Mouse (Mus musculus) heart, postnatal 0 days (tissue): ENCODE results near the gene Dcun1d3. TPM values are rescaled to one million over a fixed set of nuclear protein-coding genes. Genes with fewer than 3 reads are reported as not detected.

Experiments used
- ATAC-seq: fragments of 200-750 bp; cut with Nextera tagmentation; 2 replicates; pipeline ENCODE4 v1.8.0; 2017; ENCODE audit warnings: low read depth, moderate number of reproducible peaks, moderate library complexity; ENCODE audit not compliant: insufficient read depth
- DNase-seq: peaks from one replicate; pipeline ENCODE4 v3.0.0-alpha.2; 2016; ENCODE audit warnings: low spot score
- H3K27ac ChIP-seq: fragments of 300-500 bp; sonication (generic); 2 replicates; pipeline ENCODE4 v1.5.1; 2014; ENCODE audit warnings: low read depth, mild to moderate bottlenecking
- H3K27me3 ChIP-seq: fragments of 300-500 bp; sonication (generic); 2 replicates; pipeline ENCODE4 v1.6.1; 2014; ENCODE audit warnings: low read length, mixed read lengths; ENCODE audit not compliant: control insufficient read depth, insufficient read depth
- H3K36me3 ChIP-seq: fragments of 300-500 bp; sonication (generic); replicated peaks from 2 replicates; pipeline ENCODE4 v1.6.1; 2014; ENCODE audit warnings: low read length, mixed read lengths; ENCODE audit not compliant: control insufficient read depth, insufficient read depth
- H3K4me1 ChIP-seq: fragments of 300-500 bp; sonication (generic); 2 replicates; pipeline ENCODE4 v1.6.1; 2014; ENCODE audit warnings: antibody characterized with exemption; ENCODE audit not compliant: control insufficient read depth, insufficient read depth
- H3K4me2 ChIP-seq: fragments of 300-500 bp; sonication (generic); 2 replicates; pipeline ENCODE4 v1.6.1; 2014; ENCODE audit warnings: low read depth, mild to moderate bottlenecking, low read length, moderate library complexity
- H3K4me3 ChIP-seq: fragments of 300-500 bp; sonication (generic); 2 replicates; pipeline ENCODE4 v1.5.1; 2014; ENCODE audit warnings: low read depth, low read length
- H3K9ac ChIP-seq: fragments of 300-500 bp; sonication (generic); replicated peaks from 2 replicates; pipeline ENCODE4 v1.6.1; 2014; ENCODE audit warnings: low read depth, low read length, mixed read lengths
- H3K9me3 ChIP-seq: fragments of 300-500 bp; sonication (generic); replicated peaks from 2 replicates; pipeline ENCODE4 v1.6.1; 2016; ENCODE audit warnings: low read length; ENCODE audit not compliant: control insufficient read depth
- CTCF ChIP-seq: IDR thresholded peaks from 2 replicates; pipeline ENCODE4 v1.5.1; 2016; ENCODE audit warnings: antibody characterized with exemption, control low read depth, low read depth
- EP300 ChIP-seq: IDR thresholded peaks from 2 replicates; pipeline ENCODE4 v1.6.1; 2016; ENCODE audit warnings: antibody characterized with exemption, low read depth
- WGBS: fragments of 180-500 bp; shearing (Covaris S2); extraction: QIAGEN DNeasy Blood & Tissue Kit; methylation state at CpG from one replicate; pipeline ENCODE4 v1.1.7; 2014; 5-methylcytosine and 5-hydroxymethylcytosine counted together
- polyA plus RNA-seq: library from polyadenylated mRNA; unstranded; fragments of >200 nt; fragmentation: Nextera tagmentation; extraction: Ambion mirVana; gene quantifications from 2 replicates; pipeline ENCODE4 v1.2.1, GENCODE M21; 2015
- total RNA-seq: library from RNA; depleted of rRNA; stranded (reverse); fragments of >200 nt; gene quantifications from 2 replicates; pipeline ENCODE4 v1.2.3, GENCODE M21; 2014; ENCODE audit warnings: low replicate concordance; rRNA removed

Gene Dcun1d3
- total and polyA plus RNA-seq, 2 experiments from 2014 or later, result 5.5 to 8.2 TPM

- no peaks in the 10 kb centered on the region for H3K4me1 ChIP-seq
- no peaks in the 10 kb centered on the region for H3K27me3 ChIP-seq
- ATAC-seq (no peak), DNase-seq (no peak)
- H3K4me3 ChIP-seq, result no peak overlapping the region
- no peak overlapping the region for H3K4me2 ChIP-seq
- no peaks in the 10 kb centered on the region for H3K9me3 ChIP-seq
- no peak overlapping the region for H3K9ac ChIP-seq
- TF ChIP-seq EP300, result no peak
- no peak for TF ChIP-seq CTCF
- peaks cover 17% of the 10 kb centered on the region; the same call in 1 of the 2 replicates for H3K36me3 ChIP-seq
- H3K27ac ChIP-seq, result no peak overlapping the region
- WGBS, result 91% methylated on average over 5 of the region's 5 CpGs
These were observed 88.7 kb downstream of the Dcun1d3 start for GRCm38 (mm10) chr7:119807396-119807795.

Other genes with a start within 250 kb of the Dcun1d3 start
- not detected in 2 replicates for gene Acsm4, start 206.3 kb downstream of the Dcun1d3 start, total RNA-seq
- not detected in 2 replicates for gene Acsm4, start 206.3 kb downstream of the Dcun1d3 start, polyA plus RNA-seq
- 15.8 and 21.1 TPM in 2 replicates for gene Thumpd1, start 175.5 kb downstream of the Dcun1d3 start, total RNA-seq
- 29.9 and 32.8 TPM in 2 replicates for gene Thumpd1, start 175.5 kb downstream of the Dcun1d3 start, polyA plus RNA-seq
- 0.08 TPM in 1 of 2 replicates, not detected in the other for gene Acsm3, start 135.4 kb downstream of the Dcun1d3 start, total RNA-seq
- not detected in 2 replicates for gene Acsm3, start 135.4 kb downstream of the Dcun1d3 start, polyA plus RNA-seq
- 3.5 and 7.4 TPM in 2 replicates for gene Rexo5, start 102.3 kb downstream of the Dcun1d3 start, total RNA-seq
- 4.1 and 4.5 TPM in 2 replicates for gene Rexo5, start 102.3 kb downstream of the Dcun1d3 start, polyA plus RNA-seq
- 4.1 and 12.1 TPM in 2 replicates for gene Eri2, start 102.2 kb downstream of the Dcun1d3 start, total RNA-seq
- gene Eri2, start 102.2 kb downstream of the Dcun1d3 start, polyA plus RNA-seq, result 5.6 TPM in 2 replicates
- 3.0 and 11.9 TPM in 2 replicates for gene Lyrm1, start 437 bp downstream of the Dcun1d3 start, total RNA-seq
- gene Lyrm1, start 437 bp downstream of the Dcun1d3 start, polyA plus RNA-seq, result 8.4 and 9.2 TPM in 2 replicates
- 0.08 TPM in 1 of 2 replicates, not detected in the other for gene Dnah3, start 199.0 kb upstream of the Dcun1d3 start, total RNA-seq
- 0.08 TPM in 1 of 2 replicates, not detected in the other for gene Dnah3, start 199.0 kb upstream of the Dcun1d3 start, polyA plus RNA-seq
- 24.7 and 25.2 TPM in 2 replicates for gene Tmem159, start 206.1 kb upstream of the Dcun1d3 start, total RNA-seq
- gene Tmem159, start 206.1 kb upstream of the Dcun1d3 start, polyA plus RNA-seq, result 20.6 and 35.4 TPM in 2 replicates
- gene Zp2, start 249.0 kb upstream of the Dcun1d3 start, total RNA-seq, result 0.31 TPM in 1 of 2 replicates, not detected in the other
- 0.14 and 0.15 TPM in 2 replicates for gene Zp2, start 249.0 kb upstream of the Dcun1d3 start, polyA plus RNA-seq